Mouse (Mus musculus) liver, embryonic 13.5 days (tissue): Measurements from ENCODE around the gene Izumo4. TPM values are rescaled to one million over a fixed set of nuclear protein-coding genes. Genes with fewer than 3 reads are reported as not detected.
A peak's percentile ranks its signal among the peaks of the same experiment; 100 is the strongest.

Source experiments
- ATAC-seq: fragments of 200-750 bp; cut with Nextera tagmentation; 2 replicates; pipeline ENCODE4 v1.8.0; 2017; ENCODE audit warnings: low read depth, mild to moderate bottlenecking, moderate number of reproducible peaks, moderate library complexity
- DNase-seq: peaks from one replicate; pipeline ENCODE4 v3.0.0; 2022
- H3K27ac ChIP-seq: fragments of 300-500 bp; sonication (generic); 2 replicates; pipeline ENCODE4 v1.5.1; 2015; ENCODE audit warnings: moderate library complexity, mild to moderate bottlenecking, inconsistent platforms
- H3K27me3 ChIP-seq: fragments of 300-500 bp; sonication (generic); 2 replicates; pipeline ENCODE4 v1.6.1; 2015; ENCODE audit warnings: mild to moderate bottlenecking, inconsistent platforms
- H3K36me3 ChIP-seq: fragments of 300-500 bp; sonication (generic); 2 replicates; pipeline ENCODE4 v1.6.1; 2015; ENCODE audit warnings: mild to moderate bottlenecking, inconsistent platforms
- H3K4me1 ChIP-seq: fragments of 300-500 bp; sonication (generic); replicated peaks from 2 replicates; pipeline ENCODE4 v1.6.1; 2015; ENCODE audit warnings: inconsistent platforms
- H3K4me2 ChIP-seq: fragments of 300-500 bp; sonication (generic); 2 replicates; pipeline ENCODE4 v1.6.1; 2015; ENCODE audit warnings: inconsistent platforms, mild to moderate bottlenecking, moderate library complexity
- H3K4me3 ChIP-seq: fragments of 300-500 bp; sonication (generic); replicated peaks from 2 replicates; pipeline ENCODE4 v1.5.1; 2015; ENCODE audit warnings: mild to moderate bottlenecking, inconsistent platforms
- H3K9ac ChIP-seq: fragments of 300-500 bp; sonication (generic); 2 replicates; pipeline ENCODE4 v1.6.1; 2015; ENCODE audit warnings: mild to moderate bottlenecking, inconsistent platforms
- H3K9me3 ChIP-seq: fragments of 300-500 bp; sonication (generic); replicated peaks from 2 replicates; pipeline ENCODE4 v1.6.1; 2016; ENCODE audit warnings: inconsistent platforms
- WGBS: fragments of 180-500 bp; shearing (Covaris S2); methylation state at CpG from one replicate; pipeline ENCODE4 v1.1.7; 2015; ENCODE audit not compliant: insufficient replicate concordance; 5-methylcytosine and 5-hydroxymethylcytosine counted together
- polyA plus RNA-seq: library from polyadenylated mRNA; unstranded; fragments of >200 nt; fragmentation: Nextera tagmentation; extraction: Ambion mirVana; gene quantifications from 2 replicates; pipeline ENCODE4 v1.2.1, GENCODE M21; 2015

Izumo4 gene
- polyA plus RNA-seq, 1 experiment from 2014 or later: 7.5 TPM

DNA sequence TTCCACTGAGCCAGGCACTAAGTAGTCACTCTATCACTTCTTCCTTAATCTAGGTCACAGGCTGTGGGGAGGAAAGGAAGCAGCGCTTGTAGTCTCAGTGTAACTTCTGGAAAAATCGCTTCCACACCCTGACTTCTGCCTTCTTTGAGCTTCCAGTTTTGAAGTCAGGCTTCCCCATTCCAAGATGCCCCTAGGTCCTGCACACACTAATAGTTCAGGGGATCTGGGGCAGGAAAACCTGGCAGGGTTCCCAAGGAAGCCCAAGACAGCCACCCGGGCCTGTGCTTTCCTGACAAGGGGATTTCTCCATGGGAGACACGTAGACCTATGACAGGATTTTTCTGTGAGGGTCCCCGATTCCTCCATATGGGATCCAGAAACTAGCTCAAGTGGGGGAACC, 39.2 kb downstream of the Izumo4 start:
- no peak for ATAC-seq
- Histone ChIP-seq H3K4me2 (peak overlapping the region; percentile 95), H3K36me3 (peaks cover 16% of the 10 kb centered on the region), H3K27me3 (no peaks in the 10 kb centered on the region), H3K27ac (peak overlapping the region; percentile 87), H3K9ac (peak overlapping the region; percentile 96), H3K4me1 (peaks cover 73% of the 10 kb centered on the region), H3K4me3 (peak overlapping the region; percentile 80), H3K9me3 (no peaks in the 10 kb centered on the region)
- 10% methylated on average over 5 of the region's 5 CpGs for WGBS
- DNase-seq: no peak

DNA sequence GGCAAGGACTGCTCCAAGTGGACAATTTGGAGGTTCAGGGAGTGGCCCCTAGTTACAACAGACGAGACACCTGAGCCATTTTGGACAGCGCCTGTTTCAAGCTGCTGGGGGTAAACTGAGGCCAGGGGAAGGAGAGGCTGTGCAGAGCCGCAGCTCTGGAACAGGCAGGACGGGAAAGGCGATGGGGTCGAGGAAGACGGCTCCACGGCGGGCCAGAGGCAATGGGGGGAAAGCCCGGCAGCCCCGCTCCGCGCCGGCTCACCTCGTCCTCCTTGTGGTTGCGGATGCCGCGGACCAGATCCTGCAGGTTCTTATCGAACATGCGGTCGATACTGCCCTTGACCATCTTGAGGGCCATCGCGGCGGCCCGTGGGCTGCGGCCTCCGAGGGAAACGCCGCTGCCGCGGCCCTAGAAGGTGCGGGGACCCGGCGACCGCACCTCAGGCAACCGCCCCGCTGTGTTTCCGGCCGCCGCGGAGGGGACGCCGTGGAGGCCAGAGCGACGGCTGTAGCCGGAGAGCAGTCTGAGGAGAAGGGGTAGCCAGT, 39.7 kb downstream of the Izumo4 start:
- H3K36me3 ChIP-seq: peaks cover 15% of the 10 kb centered on the region
- peak overlapping the region; percentile 95 for H3K4me2 ChIP-seq
- peaks cover 70% of the 10 kb centered on the region for H3K4me1 ChIP-seq
- H3K9ac ChIP-seq: peak overlapping the region; percentile 96
- DNase-seq: no peak
- H3K4me3 ChIP-seq: peak overlapping the region; percentile 80
- ATAC-seq: peak; percentile 52
- H3K9me3 ChIP-seq: no peaks in the 10 kb centered on the region
- H3K27ac ChIP-seq: peak overlapping the region; percentile 87
- no peaks in the 10 kb centered on the region for H3K27me3 ChIP-seq
- WGBS: under 1% methylated on average over 46 of the region's 46 CpGs

DNA sequence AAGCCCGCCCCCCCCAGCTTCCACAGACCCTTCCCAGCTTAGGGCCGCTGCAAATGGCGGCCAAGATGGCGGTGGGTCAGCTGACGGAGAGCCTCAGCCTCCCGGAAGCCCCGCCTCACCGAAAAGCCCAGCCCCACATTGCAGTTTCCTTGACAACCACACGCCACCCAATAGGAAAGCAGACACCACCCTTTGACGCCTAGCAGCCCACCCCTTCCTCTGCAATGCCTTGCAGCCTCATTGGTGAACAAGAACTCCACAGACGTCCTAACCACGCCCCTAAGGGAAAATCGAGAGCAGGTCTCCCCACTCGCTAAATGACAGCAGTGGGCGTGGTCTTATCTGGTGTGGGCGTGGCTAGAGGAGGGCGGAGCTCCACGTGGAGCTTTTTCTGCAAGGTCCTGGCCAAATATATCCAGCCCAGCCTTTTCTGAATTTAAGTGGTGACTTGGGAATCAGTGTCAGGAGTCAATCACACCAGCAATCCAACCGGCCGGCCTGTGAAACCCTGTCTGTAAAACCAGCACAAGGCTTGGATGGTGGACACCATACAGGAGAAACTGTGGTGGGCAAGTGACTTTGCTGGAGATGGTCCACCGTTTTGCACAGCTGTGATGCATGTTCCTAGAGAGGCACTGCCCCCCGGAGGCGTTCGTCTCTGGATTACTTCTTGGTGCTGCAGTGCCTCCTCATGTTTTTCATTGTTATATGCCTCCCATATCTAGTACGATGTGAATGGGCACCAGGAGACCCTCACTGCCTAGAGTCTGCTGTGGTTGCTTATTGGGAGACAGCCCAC, 40.4 kb downstream of the Izumo4 start, which contains the start of gene Ap3d1:
TSS of gene Ap3d1 (minus strand) at position 85 of the 799 bp plus-strand sequence.
- no peaks in the 10 kb centered on the region for H3K27me3 ChIP-seq
- peak within 1 kb of the TSS; percentile 96 for H3K9ac ChIP-seq
- peak within 1 kb of the TSS; percentile 80 for H3K4me3 ChIP-seq
- peaks cover 9% of the 10 kb centered on the region for H3K36me3 ChIP-seq
- peak within 1 kb of the TSS; percentile 87 for H3K27ac ChIP-seq
- H3K4me2 ChIP-seq: peak within 1 kb of the TSS; percentile 95
- ATAC-seq: peak; percentile 96
- WGBS: 2% methylated on average over 25 of the region's 25 CpGs
- H3K4me1 ChIP-seq: peaks cover 63% of the 10 kb centered on the region
- DNase-seq: peak; percentile 99
- no peaks in the 10 kb centered on the region for H3K9me3 ChIP-seq

DNA sequence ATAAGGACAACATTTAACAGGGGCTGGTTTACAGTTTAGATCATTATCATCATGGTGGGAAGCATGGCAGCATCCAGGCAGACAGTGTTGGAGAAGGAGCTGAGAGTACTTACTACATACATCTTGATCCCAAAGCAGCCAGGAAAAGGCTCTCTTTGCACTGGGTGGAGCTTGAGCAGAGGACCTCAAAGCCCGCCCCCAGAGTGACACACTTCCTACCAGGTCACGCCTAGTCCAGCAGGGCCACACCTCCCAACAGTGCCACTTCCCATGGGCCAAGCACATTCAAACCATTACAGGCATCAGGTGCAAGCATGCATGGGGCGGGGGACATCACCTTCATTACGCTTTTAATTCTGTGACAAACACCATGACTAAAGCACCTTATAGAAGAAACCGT, 42.3 kb downstream of the Izumo4 start:
- WGBS: 30% methylated on average over 5 of the region's 5 CpGs
- Histone ChIP-seq H3K4me1 (peaks cover 50% of the 10 kb centered on the region), H3K4me3 (no peak overlapping the region), H3K36me3 (peaks cover 4% of the 10 kb centered on the region; the same call in 1 of the 2 replicates), H3K4me2 (no peak overlapping the region), H3K9me3 (no peaks in the 10 kb centered on the region), H3K27ac (peak overlapping the region; percentile 62), H3K9ac (no peak overlapping the region; the same call in 1 of the 2 replicates), H3K27me3 (no peaks in the 10 kb centered on the region)
- ATAC-seq: peak; percentile 63
- DNase-seq: peak; percentile 80

DNA sequence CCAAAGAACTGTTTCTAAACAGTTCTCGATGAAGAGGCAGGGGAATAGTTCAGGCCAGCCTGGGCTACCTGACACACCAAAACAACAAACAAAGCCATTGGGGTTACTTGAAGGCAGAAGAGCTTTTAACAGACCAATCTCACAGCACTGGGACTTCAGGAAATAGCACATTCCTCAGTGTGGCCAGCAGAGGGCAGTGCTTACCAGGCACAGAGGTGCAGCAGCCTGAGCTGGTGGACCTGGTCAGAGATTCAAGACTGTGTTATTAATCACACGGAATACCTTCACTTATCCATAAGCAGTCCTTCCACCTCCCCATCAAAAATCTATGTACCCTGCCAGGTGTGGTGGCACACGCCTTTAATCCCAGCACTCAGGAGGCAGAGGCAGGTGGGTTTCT, 45.4 kb downstream of the Izumo4 start:
- DNase-seq: peak; percentile 67
- 7% methylated on average over 3 of the region's 3 CpGs for WGBS
- Histone ChIP-seq H3K27me3 (no peaks in the 10 kb centered on the region), H3K4me2 (no peak overlapping the region), H3K4me1 (peaks cover 43% of the 10 kb centered on the region), H3K36me3 (no peaks in the 10 kb centered on the region), H3K4me3 (no peak overlapping the region), H3K9ac (no peak overlapping the region), H3K9me3 (no peaks in the 10 kb centered on the region), H3K27ac (no peak overlapping the region)
- no peak for ATAC-seq

DNA sequence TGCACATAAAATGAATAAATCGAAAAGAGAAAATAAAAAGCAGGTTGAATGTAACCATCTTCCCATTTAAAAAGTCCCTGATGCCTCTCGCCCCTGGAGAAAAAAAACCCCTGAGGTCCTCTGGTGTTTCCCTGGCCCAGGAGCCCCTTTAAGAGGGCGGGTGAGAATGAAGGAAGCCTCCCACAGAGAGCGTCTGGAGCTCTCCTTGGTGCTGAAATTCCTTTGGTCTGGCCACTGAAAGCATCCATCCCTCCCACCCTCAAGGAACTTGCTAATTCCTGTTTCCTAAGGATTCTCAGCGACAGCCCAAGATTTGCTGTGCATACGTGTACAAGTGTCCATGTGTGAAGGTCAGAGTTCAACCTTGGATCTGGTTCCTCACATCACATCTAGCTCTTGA, 46.6 kb downstream of the Izumo4 start:
- no peak overlapping the region for H3K9ac ChIP-seq
- no peak overlapping the region for H3K4me2 ChIP-seq
- peaks cover 42% of the 10 kb centered on the region for H3K4me1 ChIP-seq
- DNase-seq (peak; percentile 38), ATAC-seq (no peak)
- H3K36me3 ChIP-seq: no peaks in the 10 kb centered on the region
- no peak overlapping the region for H3K4me3 ChIP-seq
- no peak overlapping the region for H3K27ac ChIP-seq
- 6% methylated on average over 6 of the region's 6 CpGs for WGBS
- no peaks in the 10 kb centered on the region for H3K9me3 ChIP-seq
- H3K27me3 ChIP-seq: no peaks in the 10 kb centered on the region

DNA sequence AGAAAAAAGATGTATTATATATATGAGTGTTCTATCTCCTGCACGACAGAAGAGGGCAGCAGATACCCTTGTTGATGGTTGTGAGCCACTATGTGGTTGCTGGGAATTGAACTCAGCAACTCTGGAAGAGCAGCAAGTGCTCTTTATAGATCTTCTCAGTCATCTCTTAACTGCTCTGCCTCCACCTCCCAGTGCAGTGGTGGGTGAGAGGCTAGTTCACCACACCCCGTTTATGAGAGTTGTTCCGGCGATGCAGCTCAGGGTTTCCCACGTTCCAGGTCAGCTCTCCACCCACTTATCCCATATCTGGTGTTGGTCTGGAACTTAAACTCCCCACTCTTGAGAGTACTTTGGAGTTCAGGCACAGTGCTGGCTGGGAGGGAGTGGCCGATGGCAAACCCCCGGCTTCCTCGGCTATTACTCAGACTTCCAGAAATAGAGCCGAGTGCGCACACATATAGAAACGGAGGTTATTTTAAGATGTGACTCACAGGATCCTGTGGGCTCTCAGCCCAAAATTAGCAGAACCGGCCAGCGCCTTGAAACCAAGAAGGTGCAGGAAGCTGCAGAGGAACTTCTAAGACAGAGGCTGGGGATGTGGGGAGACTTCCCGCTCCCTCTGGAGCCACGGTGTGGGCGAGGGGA, 49.3 kb downstream of the Izumo4 start:
- Histone ChIP-seq H3K4me3 (peak overlapping the region; percentile 48), H3K27me3 (no peaks in the 10 kb centered on the region), H3K27ac (peak overlapping the region; percentile 68), H3K4me2 (peak overlapping the region; percentile 80), H3K9ac (peak overlapping the region; percentile 60), H3K36me3 (no peaks in the 10 kb centered on the region), H3K4me1 (peaks cover 45% of the 10 kb centered on the region), H3K9me3 (no peaks in the 10 kb centered on the region)
- DNase-seq: peak; percentile 38
- 3% methylated on average over 16 of the region's 16 CpGs for WGBS
- no peak for ATAC-seq

DNA sequence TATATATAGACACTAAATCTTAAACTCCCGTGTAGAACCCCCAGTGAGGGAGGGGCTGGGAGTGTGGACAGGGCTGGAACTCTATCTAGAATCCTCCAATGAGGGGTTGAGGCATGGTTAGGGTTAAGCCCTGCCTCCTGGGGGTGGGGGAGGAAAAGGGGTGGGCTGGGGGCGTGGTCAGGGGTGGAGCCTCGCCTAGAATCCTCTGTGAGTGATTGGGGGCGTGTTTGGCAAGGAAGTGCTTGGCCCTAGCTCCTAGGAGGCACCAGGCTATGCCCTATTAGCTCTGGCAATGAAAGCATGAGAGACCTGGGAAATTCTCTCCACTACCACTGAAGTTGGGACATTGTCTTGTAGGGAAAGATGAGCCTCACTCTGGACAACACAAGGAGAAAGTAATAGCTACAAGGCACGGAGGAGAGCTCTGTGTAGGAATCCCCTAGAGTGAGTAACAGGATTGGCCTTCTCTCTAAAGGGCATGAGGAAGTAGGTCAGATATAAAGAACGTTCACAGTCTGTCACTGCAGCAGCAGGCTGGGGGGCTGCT, 50.2 kb downstream of the Izumo4 start:
- Histone ChIP-seq H3K9me3 (no peaks in the 10 kb centered on the region), H3K4me2 (peak overlapping the region; percentile 80), H3K27ac (peak overlapping the region; percentile 68), H3K9ac (peak overlapping the region; percentile 60), H3K36me3 (no peaks in the 10 kb centered on the region), H3K4me1 (peaks cover 53% of the 10 kb centered on the region), H3K4me3 (peak overlapping the region; percentile 48), H3K27me3 (no peaks in the 10 kb centered on the region)
- 3% methylated on average over 6 of the region's 6 CpGs for WGBS
- ATAC-seq: peak; percentile 71
- peak; percentile 70 for DNase-seq

DNA sequence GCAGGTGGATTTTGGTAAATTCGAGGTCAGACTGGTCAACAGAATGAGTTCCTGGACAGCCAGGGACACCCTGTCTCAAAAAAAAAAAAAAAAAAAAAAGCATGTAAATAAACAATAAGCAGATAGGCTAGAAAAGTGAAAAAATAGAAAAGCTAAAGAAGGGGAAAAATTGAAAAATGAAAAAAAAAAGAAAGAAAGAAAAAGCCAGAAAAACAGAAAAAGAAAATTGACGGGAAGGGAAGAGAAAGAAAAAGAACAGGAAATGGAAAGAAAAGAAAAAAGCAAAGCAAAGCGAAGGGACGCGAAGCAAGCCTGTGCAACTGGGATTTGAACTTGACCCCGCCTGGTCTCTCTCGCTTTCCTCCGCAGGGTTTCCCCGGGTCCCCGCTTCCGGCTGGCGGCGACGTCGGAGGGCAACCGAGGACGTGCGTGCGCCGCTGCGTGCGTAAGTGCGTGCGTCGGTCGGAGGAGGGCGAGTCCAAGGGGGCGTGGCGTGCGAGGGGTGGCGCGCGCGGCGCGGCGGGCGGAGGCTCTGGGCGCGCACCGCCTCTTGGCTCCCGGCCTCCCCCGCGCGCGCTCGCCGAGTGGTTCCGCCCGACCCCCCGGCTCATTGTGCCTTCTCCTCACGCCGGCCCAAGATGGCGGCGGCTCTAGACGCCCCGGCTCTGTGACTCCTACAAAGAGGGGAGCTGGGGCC, 52.8 kb downstream of the Izumo4 start, which contains the start of gene Dot1l:
TSS of gene Dot1l (plus strand) at position 613 of the 697 bp plus-strand sequence.
- peak within 1 kb of the TSS; percentile 95 for H3K4me3 ChIP-seq
- ATAC-seq (peak; percentile 90), DNase-seq (peak; percentile 98)
- peak within 1 kb of the TSS; percentile 84 for H3K27ac ChIP-seq
- H3K9ac ChIP-seq: peak within 1 kb of the TSS; percentile 95
- H3K9me3 ChIP-seq: no peaks in the 10 kb centered on the region
- H3K4me1 ChIP-seq: peaks cover 76% of the 10 kb centered on the region
- H3K36me3 ChIP-seq: peaks cover 3% of the 10 kb centered on the region; the same call in 1 of the 2 replicates
- H3K27me3 ChIP-seq: no peaks in the 10 kb centered on the region
- peak within 1 kb of the TSS; percentile 96 for H3K4me2 ChIP-seq
- under 1% methylated on average over 50 of the region's 57 CpGs for whole genome bisulfite sequencing
